Mouse (Mus musculus): ENCODE results near the gene Tox3. TPM values are rescaled to one million over a fixed set of nuclear protein-coding genes. Genes with fewer than 3 reads are reported as not detected.

Gene Tox3
- polyA plus RNA-seq (2014; fragmentation: Illumina TruSeq; extraction: RNeasy Lipid Tissue Mini Kit (QIAGEN cat#74804); ENCODE audit: low replicate concordance): 12.7 TPM

GRCm38 (mm10) chr8:90348178-90348925, at the start of gene Tox3:
Tox3 (minus strand) TSS chr8:90348343.

